Mouse (Mus musculus) E14TG2a.4 (cell line): ENCODE measurements around the gene BC005537.
A peak's percentile ranks its signal among the peaks of the same experiment; 100 is the strongest.

Experiments used
- H3K27me3 ChIP-seq: 2 replicates; pipeline ENCODE4 v1.6.1; 2014; ENCODE audit warnings: low read length, control low read depth; ENCODE audit not compliant: insufficient read depth
- H3K36me3 ChIP-seq: 2 replicates; pipeline ENCODE4 v1.6.1; 2014; ENCODE audit warnings: low read length, control low read depth; ENCODE audit not compliant: insufficient read depth
- H3K4me1 ChIP-seq: replicated peaks from 2 replicates; pipeline ENCODE4 v1.6.1; 2014; ENCODE audit warnings: low read depth, low read length, control low read depth
- H3K4me3 ChIP-seq: replicated peaks from 2 replicates; pipeline ENCODE4 v1.5.1; 2014; ENCODE audit warnings: mild to moderate bottlenecking, low read length
- H3K9me3 ChIP-seq: 2 replicates; pipeline ENCODE4 v1.6.1; 2014; ENCODE audit warnings: low read length, control low read depth
- CTCF ChIP-seq: conservative IDR thresholded peaks from 2 replicates; pipeline ENCODE4 v1.5.1; 2014; ENCODE audit warnings: low read length
- NANOG ChIP-seq: IDR thresholded peaks from 2 replicates; pipeline ENCODE4 v1.6.1; 2014; ENCODE audit warnings: borderline replicate concordance, low read length, mixed read lengths
- POU5F1 ChIP-seq: IDR thresholded peaks from 2 replicates; pipeline ENCODE4 v1.6.1; 2014; ENCODE audit warnings: low read length, borderline replicate concordance

Gene BC005537

DNA sequence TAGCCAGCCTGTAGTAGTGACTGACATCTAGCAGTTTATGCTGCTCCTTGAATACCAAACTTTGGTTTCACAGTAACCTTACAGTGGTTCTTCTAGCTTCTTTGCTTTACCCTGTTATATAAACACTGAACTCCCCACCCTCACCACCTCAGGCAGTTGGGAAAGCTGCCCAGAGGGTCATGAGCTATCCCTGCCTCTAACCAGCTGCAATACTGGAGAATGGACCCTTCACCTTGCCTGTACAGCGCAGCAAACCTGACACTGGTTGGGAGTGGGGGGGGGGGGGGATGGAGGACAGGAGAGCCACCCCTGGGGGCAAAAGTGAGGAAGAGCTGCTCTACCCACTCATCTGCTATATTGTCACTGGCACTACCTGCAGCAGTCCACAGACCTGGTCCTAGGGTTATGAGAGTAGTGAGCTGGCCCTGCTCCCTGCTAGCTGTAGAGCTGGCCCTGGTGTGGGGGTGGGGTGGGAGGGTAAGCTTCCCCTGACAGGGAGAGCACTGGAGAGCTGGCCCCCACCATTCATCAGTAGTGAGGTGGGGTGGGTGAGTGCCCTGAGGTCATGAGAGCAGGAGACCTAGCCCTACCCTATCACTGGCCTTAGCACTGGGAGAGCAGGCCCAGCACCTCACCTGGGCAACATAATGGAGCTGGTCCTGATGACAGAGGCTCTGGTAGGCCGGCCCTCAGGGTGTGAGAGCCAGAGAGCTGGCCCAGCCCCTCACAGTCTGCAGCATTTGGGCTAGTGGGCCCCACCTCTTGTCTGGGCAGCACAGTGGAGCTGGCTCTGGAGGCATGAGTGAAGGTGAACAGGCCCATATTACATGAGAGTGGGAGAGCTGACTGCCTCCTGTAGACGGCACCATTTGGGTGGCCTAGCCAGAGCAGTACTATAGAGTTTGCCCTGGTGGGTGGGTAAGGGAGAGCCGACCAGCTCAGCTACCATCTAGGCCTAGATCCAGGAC is 15.0 kb downstream of the BC005537 start:
- H3K36me3 ChIP-seq: peaks cover 60% of the 10 kb centered on the region
- no peak overlapping the region for H3K4me3 ChIP-seq
- H3K27me3 ChIP-seq: no peaks in the 10 kb centered on the region
- peaks cover 23% of the 10 kb centered on the region for H3K4me1 ChIP-seq
- H3K9me3 ChIP-seq: no peaks in the 10 kb centered on the region
- TF ChIP-seq POU5F1 (no peak), CTCF (no peak)

DNA sequence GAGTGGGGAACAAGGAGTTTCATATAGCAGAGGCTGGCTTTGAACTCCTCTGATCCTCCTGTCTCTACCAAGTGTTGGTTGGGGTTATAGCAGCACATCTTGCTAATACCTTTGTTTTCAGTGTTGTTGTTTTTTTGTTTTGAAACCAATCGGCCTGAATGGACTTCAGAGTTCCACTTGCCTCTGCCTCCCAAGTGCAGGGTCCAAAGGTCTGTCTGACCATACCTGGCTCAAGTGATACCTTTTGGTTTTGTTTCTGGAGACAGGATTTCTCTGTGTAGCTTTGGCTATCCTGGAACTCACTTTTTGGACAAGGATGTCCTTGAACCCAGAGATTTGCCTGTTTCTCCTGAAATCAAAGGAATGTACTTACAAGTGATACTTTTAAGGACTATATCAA is 18.5 kb downstream of the BC005537 start:
- H3K4me3 ChIP-seq: no peak overlapping the region
- no peak for TF ChIP-seq CTCF
- no peak for TF ChIP-seq POU5F1
- no peak for TF ChIP-seq NANOG

DNA sequence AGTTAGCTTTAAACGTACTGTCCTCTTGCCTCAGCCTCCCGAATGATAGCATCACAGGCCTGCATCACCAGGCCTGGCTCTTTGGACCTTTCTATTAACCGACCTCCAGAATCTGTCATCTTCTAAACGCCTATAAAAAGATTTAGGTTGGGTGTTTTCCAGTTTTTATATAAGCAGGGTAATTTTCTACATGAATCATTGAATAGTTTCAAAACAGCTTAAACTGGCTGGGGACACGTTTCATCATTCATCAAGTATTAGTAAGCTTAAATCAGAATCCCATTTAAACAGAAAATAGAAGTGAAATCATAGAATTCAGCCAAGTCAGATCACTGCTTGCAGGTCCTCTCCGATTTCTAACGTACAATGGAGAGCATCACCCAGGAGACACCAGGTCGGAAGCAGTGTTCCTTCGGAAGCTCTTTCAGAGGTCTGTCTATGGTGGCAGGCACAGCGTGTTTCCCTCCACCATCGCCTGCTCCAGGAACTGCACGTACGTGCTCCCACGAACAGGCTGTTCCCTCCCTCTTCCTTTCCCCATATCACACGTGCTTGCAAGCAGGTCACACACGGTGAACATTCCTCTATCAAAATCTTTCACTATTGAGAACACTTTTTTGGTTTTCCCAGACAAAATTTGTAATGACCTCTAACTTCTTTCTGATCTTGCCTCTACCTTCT is 21.3 kb downstream of the BC005537 start:
- H3K9me3 ChIP-seq: no peaks in the 10 kb centered on the region
- no peaks in the 10 kb centered on the region for H3K27me3 ChIP-seq
- H3K4me1 ChIP-seq: peaks cover 28% of the 10 kb centered on the region
- H3K4me3 ChIP-seq: no peak overlapping the region
- no peak for TF ChIP-seq NANOG
- H3K36me3 ChIP-seq: peaks cover 16% of the 10 kb centered on the region

More for the DNA sequence above, 18.5 kb downstream of the BC005537 start:
- H3K9me3 ChIP-seq: no peaks in the 10 kb centered on the region
- peaks cover 25% of the 10 kb centered on the region for H3K36me3 ChIP-seq
- H3K27me3 ChIP-seq: no peaks in the 10 kb centered on the region
- H3K4me1 ChIP-seq: peaks cover 32% of the 10 kb centered on the region

DNA sequence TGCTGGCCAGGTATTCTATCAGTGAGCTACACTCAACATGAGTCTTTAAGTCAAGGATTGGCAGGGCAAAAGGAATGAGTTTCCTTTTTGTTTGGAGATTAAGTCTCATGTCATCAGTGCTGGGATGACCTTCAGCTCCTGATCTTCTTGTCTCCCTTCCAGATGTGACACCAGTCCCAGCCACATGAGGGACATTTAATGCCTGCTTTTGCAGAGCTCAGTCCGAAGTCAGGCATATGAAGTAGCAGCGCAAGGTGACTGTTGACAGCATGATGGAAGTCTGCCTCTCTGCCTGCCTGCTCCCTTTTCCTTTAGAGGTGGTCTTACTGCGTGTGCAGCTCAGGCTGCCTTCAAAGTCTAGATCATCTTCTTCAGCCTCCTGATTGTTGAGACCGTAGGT is 23.2 kb downstream of the BC005537 start:
- Histone ChIP-seq H3K27me3 (no peaks in the 10 kb centered on the region), H3K9me3 (no peaks in the 10 kb centered on the region), H3K36me3 (peaks cover 5% of the 10 kb centered on the region), H3K4me1 (peaks cover 28% of the 10 kb centered on the region), H3K4me3 (no peak overlapping the region)
- no peak for TF ChIP-seq POU5F1
- TF ChIP-seq CTCF: no peak
- no peak for TF ChIP-seq NANOG

DNA sequence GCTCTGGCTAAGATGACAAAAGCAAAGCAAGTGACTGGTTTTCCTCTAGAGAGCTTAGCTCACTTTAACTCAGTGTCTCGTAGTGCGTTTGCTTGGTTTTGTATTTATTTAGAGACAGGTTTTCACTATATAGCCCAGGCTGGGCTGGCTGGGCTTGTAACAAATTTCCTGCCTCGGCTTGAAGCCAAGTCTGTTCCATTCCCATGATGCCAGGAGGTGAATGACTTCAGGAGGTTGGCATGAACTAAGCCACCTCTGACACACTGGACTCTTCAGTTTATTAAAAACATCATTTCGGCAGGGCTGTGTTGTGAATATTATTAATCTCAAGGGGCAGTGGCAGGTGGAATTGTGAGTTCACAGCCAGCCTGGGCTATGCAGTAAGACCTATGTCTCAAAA is 24.1 kb downstream of the BC005537 start:
- TF ChIP-seq NANOG: no peak
- no peaks in the 10 kb centered on the region for H3K36me3 ChIP-seq
- no peaks in the 10 kb centered on the region for H3K9me3 ChIP-seq
- H3K4me3 ChIP-seq: no peak overlapping the region
- H3K4me1 ChIP-seq: peaks cover 30% of the 10 kb centered on the region
- no peaks in the 10 kb centered on the region for H3K27me3 ChIP-seq

DNA sequence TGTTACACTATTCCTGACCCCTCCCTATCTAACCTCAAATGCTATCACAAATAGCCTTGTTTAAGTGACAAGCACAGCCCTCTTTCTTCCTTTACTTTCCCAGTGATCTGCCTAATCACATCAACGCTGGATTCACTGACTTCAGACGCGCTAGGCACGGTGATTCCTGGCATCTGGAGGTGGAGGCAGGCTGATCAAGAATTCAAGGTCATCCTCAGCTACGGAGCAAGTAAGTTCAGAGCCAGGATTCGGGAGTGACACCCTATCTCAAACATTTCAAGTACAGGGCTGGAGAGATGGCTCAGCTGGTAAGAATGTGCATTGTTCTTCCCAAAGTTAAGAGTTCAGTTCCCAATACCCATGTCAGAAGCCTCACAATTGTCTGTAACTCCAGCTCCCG is 24.7 kb downstream of the BC005537 start:
- H3K9me3 ChIP-seq: no peaks in the 10 kb centered on the region
- no peak overlapping the region for H3K4me3 ChIP-seq
- peaks cover 31% of the 10 kb centered on the region for H3K4me1 ChIP-seq
- TF ChIP-seq NANOG (no peak), CTCF (no peak), POU5F1 (no peak)
- H3K36me3 ChIP-seq: no peaks in the 10 kb centered on the region
- H3K27me3 ChIP-seq: no peaks in the 10 kb centered on the region

DNA sequence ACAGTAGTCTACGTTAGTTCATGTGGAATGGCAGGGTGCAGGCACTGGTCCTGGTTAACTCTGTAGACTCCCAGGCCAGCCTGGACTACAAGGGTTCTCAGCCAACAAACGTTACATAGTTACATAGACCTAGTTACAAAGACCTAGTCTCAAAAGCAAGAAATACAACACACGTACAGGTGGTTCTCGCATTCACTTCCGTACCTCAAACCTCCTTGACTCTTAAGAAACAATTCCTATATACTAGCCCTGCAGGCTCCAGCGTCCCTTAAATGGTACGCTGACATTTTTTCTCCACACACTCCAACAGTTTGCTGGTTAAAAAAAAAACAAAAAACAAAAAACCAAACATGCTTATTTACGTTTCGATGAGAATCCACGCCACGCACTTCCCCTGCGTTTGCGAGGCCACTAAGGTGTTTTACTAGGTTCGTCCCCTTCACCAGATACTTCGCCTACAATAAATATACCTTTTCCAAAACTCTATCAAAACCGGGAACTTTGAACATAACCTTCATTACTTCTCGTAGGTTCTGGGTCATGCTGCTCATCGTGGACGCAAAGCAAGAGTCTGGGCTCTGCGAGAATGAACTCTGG is 29.4 kb downstream of the BC005537 start:
- TF ChIP-seq NANOG (no peak), CTCF (no peak), POU5F1 (no peak)
- Histone ChIP-seq H3K36me3 (peaks cover 31% of the 10 kb centered on the region), H3K4me1 (peaks cover 53% of the 10 kb centered on the region), H3K9me3 (no peaks in the 10 kb centered on the region), H3K27me3 (no peaks in the 10 kb centered on the region), H3K4me3 (peak overlapping the region; percentile 97)

DNA sequence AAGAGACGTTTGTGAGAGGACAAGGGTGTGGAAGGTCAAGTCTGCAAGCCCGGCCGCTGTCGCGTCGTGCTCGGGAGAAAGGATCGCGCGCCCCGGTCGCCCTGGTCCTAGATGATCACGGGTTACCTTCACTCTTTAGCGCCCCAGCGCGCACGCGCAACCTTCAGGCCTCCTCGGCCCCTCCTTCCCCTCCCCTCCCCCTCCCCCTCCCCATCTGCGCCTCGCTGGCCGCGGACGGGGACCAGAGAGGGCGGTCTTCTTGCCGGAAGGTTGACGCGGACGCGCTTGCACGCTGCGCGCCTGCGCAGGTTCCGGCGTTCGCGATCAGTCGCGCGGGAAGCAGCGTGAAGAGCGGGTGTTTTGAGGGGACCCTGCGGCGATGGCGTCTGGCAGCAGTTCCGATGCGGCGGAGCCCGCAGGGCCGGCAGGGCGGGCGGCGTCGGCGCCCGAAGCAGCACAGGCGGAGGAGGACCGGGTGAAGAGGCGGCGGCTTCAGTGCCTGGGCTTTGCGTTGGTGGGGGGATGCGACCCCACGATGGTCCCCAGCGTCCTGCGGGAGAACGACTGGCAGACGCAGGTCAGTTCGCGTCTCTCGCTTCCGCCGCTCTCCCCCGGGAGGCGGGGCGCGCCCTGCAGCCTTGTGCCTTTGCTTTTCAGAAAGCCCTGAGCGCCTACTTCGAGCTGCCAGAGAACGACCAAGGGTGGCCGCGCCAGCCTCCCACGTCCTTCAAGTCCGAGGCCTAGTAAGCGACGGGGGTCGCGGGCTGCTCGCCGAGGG is 30.1 kb downstream of the BC005537 start, which contains the start of the genes Acot13 and Tdp2:
Gene Acot13, minus strand, starts transcription at position 188 of the 778 bp plus-strand sequence.
Gene Tdp2, plus strand, starts transcription at position 327 of the 778 bp plus-strand sequence.
- peaks cover 53% of the 10 kb centered on the region for H3K4me1 ChIP-seq
- peak within 1 kb of the TSS; percentile 97 for H3K4me3 ChIP-seq
- TF ChIP-seq NANOG (no peak), CTCF (no peak)
- no peaks in the 10 kb centered on the region for H3K27me3 ChIP-seq
- peaks cover 37% of the 10 kb centered on the region for H3K36me3 ChIP-seq
- no peaks in the 10 kb centered on the region for H3K9me3 ChIP-seq
